Mouse (Mus musculus) liver, embryonic 16.5 days (tissue): ENCODE data around the gene Nr2e3. TPM values are rescaled to one million over a fixed set of nuclear protein-coding genes. Genes with fewer than 3 reads are reported as not detected.

Source experiments
- ATAC-seq: fragments of 200-750 bp; cut with Nextera tagmentation; 2 replicates; pipeline ENCODE4 v1.8.0; 2017; ENCODE audit warnings: low read depth, mild to moderate bottlenecking, moderate number of reproducible peaks, moderate library complexity
- H3K27ac ChIP-seq: fragments of 300-500 bp; sonication (generic); 2 replicates; pipeline ENCODE4 v1.5.1; 2014; ENCODE audit warnings: mild to moderate bottlenecking, low read length
- H3K27me3 ChIP-seq: fragments of 300-500 bp; sonication (generic); 2 replicates; pipeline ENCODE4 v1.6.1; 2014; ENCODE audit warnings: low read depth, low read length, mixed read lengths; ENCODE audit not compliant: control insufficient read depth, insufficient read depth
- H3K36me3 ChIP-seq: fragments of 300-500 bp; sonication (generic); 2 replicates; pipeline ENCODE4 v1.6.1; 2014; ENCODE audit warnings: mild to moderate bottlenecking; ENCODE audit not compliant: control insufficient read depth, insufficient read depth
- H3K4me1 ChIP-seq: fragments of 300-500 bp; sonication (generic); 2 replicates; pipeline ENCODE4 v1.6.1; 2014; ENCODE audit warnings: low read depth, low read length, mixed read lengths; ENCODE audit not compliant: control insufficient read depth
- H3K4me2 ChIP-seq: fragments of 300-500 bp; sonication (generic); 2 replicates; pipeline ENCODE4 v1.6.1; 2014; ENCODE audit warnings: low read depth, low read length, mixed read lengths
- H3K4me3 ChIP-seq: fragments of 300-500 bp; sonication (generic); 2 replicates; pipeline ENCODE4 v1.5.1; 2014; ENCODE audit warnings: low read depth, mild to moderate bottlenecking, low read length
- H3K9ac ChIP-seq: fragments of 300-500 bp; sonication (generic); 2 replicates; pipeline ENCODE4 v1.6.1; 2014; ENCODE audit warnings: low read depth, low read length
- H3K9me3 ChIP-seq: fragments of 300-500 bp; sonication (generic); replicated peaks from 2 replicates; pipeline ENCODE4 v1.6.1; 2016; ENCODE audit warnings: low read length; ENCODE audit not compliant: control insufficient read depth
- WGBS: fragments of 180-500 bp; shearing (Covaris S2); extraction: QIAGEN DNeasy Blood & Tissue Kit; methylation state at CpG from one replicate; pipeline ENCODE4 v1.1.7; 2014; ENCODE audit not compliant: insufficient replicate concordance; 5-methylcytosine and 5-hydroxymethylcytosine counted together
- polyA plus RNA-seq: library from polyadenylated mRNA; unstranded; fragments of >200 nt; fragmentation: Nextera tagmentation; extraction: Ambion mirVana; gene quantifications from 2 replicates; pipeline ENCODE4 v1.2.1, GENCODE M21; 2015

Gene Nr2e3
- polyA plus RNA-seq, 1 experiment from 2014 or later: 0.22 TPM

- Histone ChIP-seq H3K9ac (no peak overlapping the region), H3K4me1 (no peaks in the 10 kb centered on the region), H3K27me3 (no peaks in the 10 kb centered on the region), H3K4me2 (no peak overlapping the region), H3K36me3 (no peaks in the 10 kb centered on the region), H3K27ac (no peak overlapping the region), H3K4me3 (no peak overlapping the region), H3K9me3 (no peaks in the 10 kb centered on the region)
- ATAC-seq: no peak
- 63% methylated on average over 3 of the region's 3 CpGs for WGBS
These were observed 30.2 kb downstream of the Nr2e3 start for GRCm38 (mm10) chr9:59930248-59930647.

DNA sequence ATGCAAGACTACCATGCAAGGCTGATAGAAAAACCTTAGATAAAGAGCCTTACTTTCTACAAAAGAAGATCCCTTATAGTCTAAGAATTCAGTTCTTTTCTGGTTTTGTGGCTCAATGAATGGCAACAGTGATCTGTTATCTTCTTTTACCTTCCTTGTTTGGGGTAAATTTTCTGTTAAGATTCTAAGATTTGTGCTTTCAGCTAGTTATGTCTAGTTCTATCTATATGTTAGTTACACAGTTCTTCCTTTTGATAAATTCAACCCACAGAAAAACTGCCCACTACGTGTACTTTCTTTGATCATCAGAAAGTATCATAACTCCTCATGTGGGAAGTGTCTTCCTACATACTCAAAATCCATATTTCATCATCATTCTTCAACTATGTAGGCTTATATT lies 45.7 kb downstream of the Nr2e3 start:
- H3K4me2 ChIP-seq: no peak overlapping the region
- H3K27ac ChIP-seq: no peak overlapping the region
- ATAC-seq: no peak
- H3K4me1 ChIP-seq: no peaks in the 10 kb centered on the region
- 42% methylated on average over 1 of the region's 1 CpGs for WGBS
- H3K4me3 ChIP-seq: no peak overlapping the region
- no peaks in the 10 kb centered on the region for H3K36me3 ChIP-seq
- no peak overlapping the region for H3K9ac ChIP-seq
- H3K27me3 ChIP-seq: no peaks in the 10 kb centered on the region
- H3K9me3 ChIP-seq: no peaks in the 10 kb centered on the region

GRCm38 (mm10) chr9:59903382-59903781 lies 57.1 kb downstream of the Nr2e3 start:
- Histone ChIP-seq H3K36me3 (no peaks in the 10 kb centered on the region), H3K27me3 (no peaks in the 10 kb centered on the region), H3K27ac (no peak overlapping the region), H3K4me3 (no peak overlapping the region), H3K4me1 (peaks cover 2% of the 10 kb centered on the region; the same call in 1 of the 2 replicates), H3K4me2 (no peak overlapping the region), H3K9me3 (no peaks in the 10 kb centered on the region), H3K9ac (no peak overlapping the region)
- 26% methylated on average over 1 of the region's 1 CpGs for WGBS
- no peak for ATAC-seq

Other genes starting within 250 kb of the Nr2e3 start
- 3.2 and 3.6 TPM in 2 replicates for gene Senp8, start 209.9 kb downstream of the Nr2e3 start, polyA plus RNA-seq
- gene Myo9a, start 209.8 kb downstream of the Nr2e3 start, polyA plus RNA-seq: 3.1 and 3.4 TPM in 2 replicates